Mouse (Mus musculus) G1E (cell line): ENCODE data around the gene Vgf. TPM values are rescaled to one million over a fixed set of nuclear protein-coding genes. Genes with fewer than 3 reads are reported as not detected.

Experiments
- ATAC-seq: 2 replicates; pipeline ENCODE4 v1.8.0; 2016; ENCODE audit warnings: mild to moderate bottlenecking; ENCODE audit not compliant: insufficient number of reproducible peaks, poor library complexity, low FRiP score, severe bottlenecking; ENCODE audit errors: extremely low read depth
- DNase-seq: peaks from one replicate; pipeline ENCODE4 v3.0.0; 2012; ENCODE audit warnings: low spot score
- H3K27me3 ChIP-seq: 2 replicates; pipeline ENCODE4 v1.6.1; 2012; ENCODE audit warnings: mild to moderate bottlenecking, low read length, inconsistent platforms; ENCODE audit not compliant: insufficient read depth
- H3K36me3 ChIP-seq: replicated peaks from 2 replicates; pipeline ENCODE3; 2012; ENCODE audit warnings: mild to moderate bottlenecking, inconsistent platforms
- H3K4me1 ChIP-seq: 2 replicates; pipeline ENCODE4 v1.6.1; 2012; ENCODE audit warnings: low read depth, low read length, inconsistent platforms, mixed read lengths; ENCODE audit not compliant: insufficient read depth
- H3K4me3 ChIP-seq: 2 replicates; pipeline ENCODE4 v1.5.1; 2012; ENCODE audit warnings: low read depth, mild to moderate bottlenecking, inconsistent platforms, low read length, moderate library complexity, mixed read lengths
- H3K9me3 ChIP-seq: replicated peaks from 2 replicates; pipeline ENCODE4 v1.6.1; 2012; ENCODE audit warnings: inconsistent platforms
- CTCF ChIP-seq: IDR thresholded peaks from 2 replicates; pipeline ENCODE4 v1.5.1; 2012; ENCODE audit warnings: low read depth, low read length, inconsistent platforms, mixed read lengths
- GATA1 ChIP-seq: IDR thresholded peaks from 2 replicates; pipeline ENCODE4 v1.6.1; 2012; ENCODE audit warnings: borderline replicate concordance, low read length, inconsistent platforms, mixed read lengths
- GATA2 ChIP-seq: IDR thresholded peaks from 2 replicates; pipeline ENCODE4 v1.6.1; 2012; ENCODE audit warnings: low read depth, low read length, inconsistent platforms, borderline replicate concordance
- POLR2AphosphoS5 ChIP-seq: IDR thresholded peaks from 2 replicates; pipeline ENCODE4 v1.6.1; 2012; ENCODE audit warnings: low read depth, low read length, inconsistent platforms; ENCODE audit not compliant: insufficient replicate concordance
- TAL1 ChIP-seq: conservative IDR thresholded peaks from 2 replicates; pipeline ENCODE4 v1.6.1; 2012; ENCODE audit warnings: low read depth, low read length, inconsistent platforms, mixed read lengths
- polyA plus RNA-seq: library from polyadenylated mRNA; stranded (reverse); fragments of >175 nt; gene quantifications from 2 replicates; pipeline ENCODE4 v1.2.3, GENCODE M21; 2012
- total RNA-seq, 2 experiments: library from RNA; stranded (forward) in 1 of 2; stranded (reverse) in 1 of 2; fragments of 200-1000 nt in 1 of 2; fragments of >200 nt in 1 of 2; fragmentation: Nextera tagmentation in 1 of 2; gene quantifications; 2 replicates each; pipeline ENCODE4 v1.2.3; 2014 to 2017

Vgf gene
- total and polyA plus RNA-seq, 3 experiments, result 0.11 to 0.59 TPM; not detected in 1

DNA sequence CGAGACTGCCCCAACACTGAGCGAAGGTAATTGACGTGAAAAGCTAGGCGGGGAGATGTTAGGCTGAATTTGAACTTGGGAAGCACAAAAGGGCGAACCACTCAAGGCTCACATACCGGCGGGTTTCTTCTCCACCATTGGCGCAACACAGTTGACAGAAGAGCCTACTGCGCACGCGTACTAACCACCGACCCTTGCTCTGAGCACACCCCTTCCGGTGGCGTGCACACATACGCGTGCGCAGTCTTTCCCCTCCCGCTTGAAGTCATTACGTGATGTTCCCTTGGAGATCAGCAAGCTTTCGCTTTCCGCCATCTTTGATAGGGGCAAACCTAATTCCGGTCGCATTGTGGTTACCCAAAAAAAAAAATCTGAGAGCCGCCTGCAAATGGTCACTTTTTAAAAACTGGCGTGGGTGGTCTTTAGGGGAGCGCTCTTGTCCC, 39.5 kb upstream of the Vgf start, which contains the start of gene Plod3:
Plod3 (plus strand) TSS at position 325 of the 443 bp plus-strand sequence.
- H3K4me3 ChIP-seq, result peak within 1 kb of the TSS; percentile 90
- DNase-seq (peak; percentile 97), ATAC-seq (peak; percentile 93)
- peaks cover 78% of the 10 kb centered on the region for H3K36me3 ChIP-seq
- peaks cover 40% of the 10 kb centered on the region for H3K4me1 ChIP-seq
- no peaks in the 10 kb centered on the region for H3K9me3 ChIP-seq
- TF ChIP-seq TAL1 (no peak), CTCF (no peak), GATA1 (no peak), POLR2AphosphoS5 (no peak), GATA2 (no peak)
- no peaks in the 10 kb centered on the region for H3K27me3 ChIP-seq

- Histone ChIP-seq H3K9me3 (no peaks in the 10 kb centered on the region), H3K27me3 (no peaks in the 10 kb centered on the region), H3K36me3 (peaks cover 78% of the 10 kb centered on the region), H3K4me1 (peaks cover 36% of the 10 kb centered on the region), H3K4me3 (peak overlapping the region; percentile 90)
- ATAC-seq, result no peak
- TF ChIP-seq GATA2, result no peak
- no peak for TF ChIP-seq GATA1
- TF ChIP-seq TAL1, result no peak
- TF ChIP-seq CTCF, result no peak
- TF ChIP-seq POLR2AphosphoS5, result no peak
- DNase-seq, result peak; percentile 71
Observed at GRCm38 (mm10) chr5:136987138-136987933, 38.9 kb upstream of the Vgf start.

- DNase-seq (peak; percentile 47), ATAC-seq (no peak)
- no peaks in the 10 kb centered on the region for H3K27me3 ChIP-seq
- TF ChIP-seq GATA2 (no peak), GATA1 (no peak), POLR2AphosphoS5 (no peak)
- H3K4me3 ChIP-seq, result peak within 1 kb of the TSS; percentile 90
- H3K36me3 ChIP-seq, result peaks cover 77% of the 10 kb centered on the region
- H3K4me1 ChIP-seq, result peaks cover 35% of the 10 kb centered on the region
- H3K9me3 ChIP-seq, result no peaks in the 10 kb centered on the region
Observed at GRCm38 (mm10) chr5:136987934-136988271, 38.3 kb upstream of the Vgf start, which contains the start of gene Znhit1. Znhit1 (minus strand) TSS chr5:136988021.

- ATAC-seq (no peak), DNase-seq (peak; percentile 29)
- no peak for TF ChIP-seq GATA1
- no peak for TF ChIP-seq POLR2AphosphoS5
- TF ChIP-seq TAL1, result no peak
- no peak for TF ChIP-seq GATA2
- no peak for TF ChIP-seq CTCF
- Histone ChIP-seq H3K4me1 (peaks cover 37% of the 10 kb centered on the region), H3K4me3 (peak overlapping the region; percentile 90), H3K36me3 (peaks cover 77% of the 10 kb centered on the region), H3K27me3 (no peaks in the 10 kb centered on the region), H3K9me3 (no peaks in the 10 kb centered on the region)
Observed at GRCm38 (mm10) chr5:136988420-136988819, 37.8 kb upstream of the Vgf start.

GRCm38 (mm10) chr5:136989801-136990200, 36.4 kb upstream of the Vgf start:
- ATAC-seq (no peak), DNase-seq (no peak)
- H3K4me1 ChIP-seq, result peaks cover 35% of the 10 kb centered on the region
- no peak overlapping the region for H3K4me3 ChIP-seq
- TF ChIP-seq GATA1 (no peak), GATA2 (no peak), TAL1 (no peak)
- no peaks in the 10 kb centered on the region for H3K9me3 ChIP-seq
- no peaks in the 10 kb centered on the region for H3K27me3 ChIP-seq
- peaks cover 77% of the 10 kb centered on the region for H3K36me3 ChIP-seq

DNA sequence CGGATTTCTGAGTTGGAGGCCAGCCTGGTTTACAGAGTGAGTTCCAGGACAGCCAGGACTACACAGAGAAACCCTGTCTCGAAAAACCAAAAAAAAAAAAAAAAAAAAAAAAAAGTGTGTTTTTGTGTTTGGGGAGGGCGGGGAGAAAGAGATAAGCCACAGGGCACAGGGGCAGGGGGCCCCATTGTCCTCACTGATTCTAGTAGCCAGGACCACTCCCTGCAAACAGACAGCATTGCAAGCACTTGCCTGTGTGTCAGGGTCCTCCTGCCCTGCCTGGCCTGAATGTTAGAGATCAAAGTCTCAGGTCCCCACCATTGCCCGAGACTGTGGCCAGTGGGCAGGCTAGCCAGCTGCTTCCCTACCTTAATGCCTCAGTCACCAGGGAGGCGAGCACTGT, 26.7 kb upstream of the Vgf start:
- no peak for ATAC-seq
- Histone ChIP-seq H3K4me3 (peak overlapping the region; percentile 7; the same call in 1 of the 2 replicates), H3K36me3 (peaks cover 23% of the 10 kb centered on the region), H3K9me3 (no peaks in the 10 kb centered on the region), H3K4me1 (peaks cover 14% of the 10 kb centered on the region), H3K27me3 (peaks cover 12% of the 10 kb centered on the region)
- DNase-seq, result no peak
- TF ChIP-seq TAL1 (no peak), CTCF (no peak), POLR2AphosphoS5 (no peak), GATA2 (no peak), GATA1 (no peak)
